Mouse (Mus musculus) embryonic facial prominence, embryonic 12.5 days (tissue): ENCODE results near the gene Rnf186. TPM values are rescaled to one million over a fixed set of nuclear protein-coding genes. Genes with fewer than 3 reads are reported as not detected.
"Not testable (repeated sequence)": the region's sequence is repeated elsewhere in the genome, so short reads cannot be mapped to it uniquely, and the experiment has no call there.

ENCODE experiments used
- ATAC-seq: fragments of 200-750 bp; cut with Nextera tagmentation; 2 replicates; pipeline ENCODE4 v1.8.0; 2017; ENCODE audit not compliant: insufficient number of reproducible peaks, insufficient read depth, low FRiP score, low TSS enrichment
- H3K27ac ChIP-seq: fragments of 300-500 bp; sonication (generic); 2 replicates; pipeline ENCODE4 v1.5.1; 2016; ENCODE audit warnings: mild to moderate bottlenecking
- H3K27me3 ChIP-seq: fragments of 300-500 bp; sonication (generic); 2 replicates; pipeline ENCODE4 v1.6.1; 2016; ENCODE audit warnings: mild to moderate bottlenecking, moderate library complexity
- H3K36me3 ChIP-seq: fragments of 300-500 bp; sonication (generic); 2 replicates; pipeline ENCODE4 v1.6.1; 2016; ENCODE audit warnings: mild to moderate bottlenecking
- H3K4me1 ChIP-seq: fragments of 300-500 bp; sonication (generic); 2 replicates; pipeline ENCODE4 v1.6.1; 2016
- H3K4me2 ChIP-seq: fragments of 300-500 bp; sonication (generic); replicated peaks from 2 replicates; pipeline ENCODE4 v1.6.1; 2016; ENCODE audit warnings: mild to moderate bottlenecking, moderate library complexity
- H3K4me3 ChIP-seq: fragments of 300-500 bp; sonication (generic); 2 replicates; pipeline ENCODE4 v1.5.1; 2016; ENCODE audit warnings: mild to moderate bottlenecking
- H3K9ac ChIP-seq: fragments of 300-500 bp; sonication (generic); 2 replicates; pipeline ENCODE4 v1.6.1; 2016; ENCODE audit warnings: mild to moderate bottlenecking, moderate library complexity
- H3K9me3 ChIP-seq: fragments of 300-500 bp; sonication (generic); 2 replicates; pipeline ENCODE4 v1.6.1; 2016; ENCODE audit warnings: mild to moderate bottlenecking, moderate library complexity
- WGBS: fragments of 180-500 bp; shearing (Covaris S2); methylation state at CpG from one replicate; pipeline ENCODE4 v1.1.7; 2016; 5-methylcytosine and 5-hydroxymethylcytosine counted together
- polyA plus RNA-seq: library from polyadenylated mRNA; unstranded; fragments of >200 nt; fragmentation: Nextera tagmentation; extraction: Ambion mirVana; gene quantifications from 2 replicates; pipeline ENCODE4 v1.2.1, GENCODE M21; 2016

Rnf186 gene
- polyA plus RNA-seq, 1 experiment from 2014 or later = not detected

GRCm38 (mm10) chr4:138972827-138973718 is 6.2 kb downstream of the Rnf186 start, which contains the start of gene Tmco4:
Gene Tmco4, plus strand, starts transcription at chr4:138972888.
- Histone ChIP-seq H3K4me3 (peak within 1 kb of the TSS; percentile 56), H3K36me3 (no peaks in the 10 kb centered on the region), H3K4me1 (peaks cover 6% of the 10 kb centered on the region), H3K27me3 (no peaks in the 10 kb centered on the region), H3K9ac (peak within 1 kb of the TSS; percentile 83), H3K9me3 (no peaks in the 10 kb centered on the region), H3K4me2 (peak within 1 kb of the TSS; percentile 97), H3K27ac (peak within 1 kb of the TSS; percentile 57)
- 1% methylated on average over 60 of the region's 60 CpGs for WGBS
- peak; percentile 67; the same call in 1 of the 2 replicates for ATAC-seq

GRCm38 (mm10) chr4:138973719-138974115 is 6.8 kb downstream of the Rnf186 start:
- WGBS = 51% methylated on average over 3 of the region's 3 CpGs
- Histone ChIP-seq H3K27ac (no peak overlapping the region), H3K36me3 (no peaks in the 10 kb centered on the region), H3K27me3 (no peaks in the 10 kb centered on the region), H3K9ac (no peak overlapping the region), H3K4me1 (peaks cover 6% of the 10 kb centered on the region), H3K4me2 (peak overlapping the region; percentile 97), H3K9me3 (no peaks in the 10 kb centered on the region), H3K4me3 (peak overlapping the region; percentile 56)
- ATAC-seq = no peak

GRCm38 (mm10) chr4:138974540-138974939 is 7.6 kb downstream of the Rnf186 start:
- 90% methylated on average over 2 of the region's 2 CpGs for WGBS

GRCm38 (mm10) chr4:138975194-138975593 is 8.3 kb downstream of the Rnf186 start:
- 41% methylated on average over 3 of the region's 3 CpGs for WGBS
- no peak for ATAC-seq

More at GRCm38 (mm10) chr4:138974540-138974939, 7.6 kb downstream of the Rnf186 start:
- not testable (repeated sequence) for H3K9me3 ChIP-seq, H3K9ac ChIP-seq, ATAC-seq, H3K4me3 ChIP-seq, H3K4me2 ChIP-seq, H3K27me3 ChIP-seq, H3K36me3 ChIP-seq, H3K27ac ChIP-seq, H3K4me1 ChIP-seq

GRCm38 (mm10) chr4:138976046-138976445 is 9.1 kb downstream of the Rnf186 start:
- Histone ChIP-seq H3K9ac (no peak overlapping the region), H3K27me3 (no peaks in the 10 kb centered on the region), H3K9me3 (no peaks in the 10 kb centered on the region), H3K4me3 (no peak overlapping the region), H3K36me3 (no peaks in the 10 kb centered on the region), H3K27ac (no peak overlapping the region), H3K4me2 (no peak overlapping the region), H3K4me1 (peaks cover 6% of the 10 kb centered on the region)
- WGBS = 59% methylated on average over 6 of the region's 6 CpGs
- ATAC-seq = no peak

More at GRCm38 (mm10) chr4:138975194-138975593, 8.3 kb downstream of the Rnf186 start:
- Histone ChIP-seq H3K9ac (no peak overlapping the region), H3K36me3 (no peaks in the 10 kb centered on the region), H3K4me3 (no peak overlapping the region), H3K27ac (no peak overlapping the region), H3K27me3 (no peaks in the 10 kb centered on the region), H3K4me2 (no peak overlapping the region), H3K9me3 (no peaks in the 10 kb centered on the region), H3K4me1 (peaks cover 6% of the 10 kb centered on the region)

GRCm38 (mm10) chr4:138980021-138980420 is 13.1 kb downstream of the Rnf186 start:
- no peaks in the 10 kb centered on the region for H3K27me3 ChIP-seq
- H3K9me3 ChIP-seq = no peaks in the 10 kb centered on the region
- no peaks in the 10 kb centered on the region for H3K4me1 ChIP-seq
- no peak overlapping the region for H3K9ac ChIP-seq
- H3K4me3 ChIP-seq = no peak overlapping the region
- no peak for ATAC-seq
- no peak overlapping the region for H3K4me2 ChIP-seq
- H3K36me3 ChIP-seq = no peaks in the 10 kb centered on the region
- WGBS = 89% methylated on average over 8 of the region's 8 CpGs
- no peak overlapping the region for H3K27ac ChIP-seq

GRCm38 (mm10) chr4:138980771-138981420 is 14.0 kb downstream of the Rnf186 start:
- no peak for ATAC-seq
- Histone ChIP-seq H3K4me1 (no peaks in the 10 kb centered on the region), H3K4me3 (no peak overlapping the region), H3K27ac (no peak overlapping the region), H3K9me3 (no peaks in the 10 kb centered on the region), H3K4me2 (peak overlapping the region; percentile 14), H3K36me3 (no peaks in the 10 kb centered on the region), H3K9ac (no peak overlapping the region), H3K27me3 (no peaks in the 10 kb centered on the region)
- 20% methylated on average over 12 of the region's 12 CpGs for WGBS

- Histone ChIP-seq H3K4me1 (no peaks in the 10 kb centered on the region), H3K27ac (no peak overlapping the region), H3K4me3 (no peak overlapping the region), H3K36me3 (no peaks in the 10 kb centered on the region), H3K9me3 (no peaks in the 10 kb centered on the region), H3K9ac (no peak overlapping the region), H3K4me2 (no peak overlapping the region), H3K27me3 (no peaks in the 10 kb centered on the region)
- no peak for ATAC-seq
- WGBS = 56% methylated on average over 3 of the region's 3 CpGs
Measured at GRCm38 (mm10) chr4:138983422-138983821, 16.5 kb downstream of the Rnf186 start.

GRCm38 (mm10) chr4:138984744-138985143 is 17.8 kb downstream of the Rnf186 start:
- H3K4me1 ChIP-seq = no peaks in the 10 kb centered on the region
- 73% methylated on average over 7 of the region's 7 CpGs for WGBS
- H3K9me3 ChIP-seq = no peaks in the 10 kb centered on the region
- no peak for ATAC-seq
- H3K27ac ChIP-seq = no peak overlapping the region
- no peak overlapping the region for H3K4me2 ChIP-seq
- H3K36me3 ChIP-seq = no peaks in the 10 kb centered on the region
- H3K9ac ChIP-seq = no peak overlapping the region
- H3K27me3 ChIP-seq = no peaks in the 10 kb centered on the region
- no peak overlapping the region for H3K4me3 ChIP-seq

- Histone ChIP-seq H3K36me3 (no peaks in the 10 kb centered on the region), H3K4me1 (no peaks in the 10 kb centered on the region), H3K27ac (no peak overlapping the region), H3K9ac (no peak overlapping the region), H3K4me3 (no peak overlapping the region), H3K27me3 (no peaks in the 10 kb centered on the region), H3K9me3 (no peaks in the 10 kb centered on the region), H3K4me2 (no peak overlapping the region)
- ATAC-seq = no peak
- WGBS = 46% methylated on average over 5 of the region's 5 CpGs
Measured at GRCm38 (mm10) chr4:138986280-138986679, 19.4 kb downstream of the Rnf186 start.

- Histone ChIP-seq H3K4me3 (no peak overlapping the region), H3K4me2 (no peak overlapping the region), H3K27ac (no peak overlapping the region), H3K36me3 (no peaks in the 10 kb centered on the region), H3K9me3 (no peaks in the 10 kb centered on the region), H3K4me1 (no peaks in the 10 kb centered on the region), H3K27me3 (no peaks in the 10 kb centered on the region), H3K9ac (no peak overlapping the region)
- no peak for ATAC-seq
- 81% methylated on average over 3 of the region's 3 CpGs for WGBS
Measured at GRCm38 (mm10) chr4:138994389-138994788, 27.5 kb downstream of the Rnf186 start.

- no peak overlapping the region for H3K4me3 ChIP-seq
- WGBS = 74% methylated on average over 5 of the region's 5 CpGs
- no peak overlapping the region for H3K27ac ChIP-seq
- no peak overlapping the region for H3K9ac ChIP-seq
- ATAC-seq = no peak
- no peaks in the 10 kb centered on the region for H3K9me3 ChIP-seq
- H3K4me1 ChIP-seq = no peaks in the 10 kb centered on the region
- H3K27me3 ChIP-seq = no peaks in the 10 kb centered on the region
- no peak overlapping the region for H3K4me2 ChIP-seq
- no peaks in the 10 kb centered on the region for H3K36me3 ChIP-seq
Measured at GRCm38 (mm10) chr4:138996410-138996809, 29.5 kb downstream of the Rnf186 start.
